Mouse (Mus musculus) erythroblast, adult 5-6 weeks (primary cell): Measurements from ENCODE around the gene Olfr1061. TPM values are rescaled to one million over a fixed set of nuclear protein-coding genes. Genes with fewer than 3 reads are reported as not detected.
"Not testable (repeated sequence)": the region's sequence is repeated elsewhere in the genome, so short reads cannot be mapped to it uniquely, and the experiment has no call there.

ENCODE experiments used
- ATAC-seq: replicated peaks from 2 replicates; pipeline ENCODE4 v1.8.0; 2016; ENCODE audit warnings: moderate number of reproducible peaks, mild to moderate bottlenecking, moderate TSS enrichment, inconsistent platforms; ENCODE audit not compliant: poor library complexity, low FRiP score, severe bottlenecking
- total RNA-seq, 2 experiments: library from RNA; stranded (forward) in 1 of 2; stranded (reverse) in 1 of 2; fragments of 150-400 nt in 1 of 2; fragments of 200-764, 138-1000 nt in 1 of 2; gene quantifications; 2 replicates each; pipeline versions ENCODE4 v1.2.3 to v1.2.4; 2015 to 2017; ENCODE audit warnings: low replicate concordance in 2 of 2

The Olfr1061 gene
- total RNA-seq (2015; ENCODE audit: low replicate concordance) (not detected in 2 replicates), total RNA-seq (2017; ENCODE audit: low replicate concordance) (not detected in 2 replicates)

DNA sequence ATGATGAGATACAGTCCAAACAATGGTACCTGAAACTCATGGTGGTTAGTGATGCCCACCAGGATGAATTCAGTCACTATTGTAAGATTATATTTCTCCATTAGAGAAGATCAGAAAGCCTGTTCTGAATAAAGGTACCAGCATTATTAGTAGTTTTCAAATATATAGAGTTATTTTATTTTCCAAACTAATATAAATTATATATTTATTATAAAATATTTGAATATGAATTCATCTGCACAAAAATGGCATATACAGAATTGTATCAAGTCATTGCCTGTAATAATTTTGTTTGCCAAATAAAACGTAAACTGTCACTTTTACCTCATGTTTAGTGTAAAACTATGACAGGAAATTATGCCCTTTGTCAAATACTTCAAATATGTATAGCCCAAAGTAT is at the start of gene Olfr1061:
Gene Olfr1061, minus strand, starts transcription at position 101 of the 400 bp plus-strand sequence.
- no peak for ATAC-seq

DNA sequence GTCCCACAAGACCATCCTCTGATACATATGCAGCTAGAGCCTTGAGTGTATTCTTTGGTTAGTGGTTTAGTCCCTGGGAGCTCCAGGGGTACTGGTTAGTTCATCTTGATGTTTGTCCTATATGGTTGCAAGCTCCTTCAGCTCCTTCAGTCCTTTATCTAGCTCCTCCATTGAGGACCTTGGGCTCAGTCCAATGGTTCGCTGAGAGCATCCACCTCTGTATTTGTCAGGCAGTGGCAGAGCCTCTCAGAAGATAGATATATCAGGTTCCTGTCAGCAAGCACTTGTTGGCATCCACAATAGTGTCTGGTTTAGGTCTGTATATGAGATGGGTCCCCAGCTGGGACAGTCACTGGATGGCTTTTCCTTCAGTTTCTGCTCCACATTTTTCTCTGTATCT is 46.6 kb upstream of the Olfr1061 start:
- ATAC-seq, result no peak

DNA sequence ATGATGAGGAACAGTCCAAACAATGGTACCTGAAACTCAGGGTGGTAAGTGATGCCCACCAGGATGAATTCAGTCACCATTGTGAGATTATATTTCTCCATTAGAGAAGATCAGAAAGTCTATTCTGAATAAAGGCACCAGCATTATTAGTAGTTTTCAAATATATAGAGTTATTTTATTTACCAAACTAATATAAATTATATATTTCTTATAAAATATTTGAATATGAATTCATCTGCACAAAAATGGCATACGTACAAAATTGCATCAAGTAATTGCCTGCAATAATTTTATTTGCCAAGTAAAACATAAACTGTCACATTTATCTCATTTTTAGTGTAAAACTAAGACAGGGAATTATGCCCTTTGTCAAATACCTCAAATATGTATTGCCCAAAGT is 42.3 kb upstream of the Olfr1061 start, which contains the start of gene Olfr1066:
Gene Olfr1066, minus strand, starts transcription at position 101 of the 400 bp plus-strand sequence.
- ATAC-seq, result no peak

DNA sequence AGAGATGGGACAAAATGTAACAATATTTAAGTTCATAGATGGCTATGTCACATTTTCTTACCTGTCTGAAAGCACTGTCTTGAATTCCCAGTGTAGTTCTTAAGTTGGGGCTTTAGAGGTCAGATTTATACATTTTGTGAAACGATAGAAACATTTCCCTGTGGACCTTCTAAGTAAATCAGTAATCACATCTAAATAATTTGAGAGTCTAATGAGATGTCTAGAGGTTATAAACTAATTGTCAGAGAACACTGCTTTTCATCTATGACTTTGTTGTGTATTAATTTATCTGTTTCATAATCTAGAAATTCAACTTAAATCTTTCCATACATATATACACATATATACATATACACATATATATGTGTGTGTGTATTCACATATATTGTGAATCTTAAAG is 36.6 kb upstream of the Olfr1061 start, which contains the start of gene Olfr1065:
Gene Olfr1065, minus strand, starts transcription at position 101 of the 400 bp plus-strand sequence.
- ATAC-seq, result not testable (repeated sequence)

DNA sequence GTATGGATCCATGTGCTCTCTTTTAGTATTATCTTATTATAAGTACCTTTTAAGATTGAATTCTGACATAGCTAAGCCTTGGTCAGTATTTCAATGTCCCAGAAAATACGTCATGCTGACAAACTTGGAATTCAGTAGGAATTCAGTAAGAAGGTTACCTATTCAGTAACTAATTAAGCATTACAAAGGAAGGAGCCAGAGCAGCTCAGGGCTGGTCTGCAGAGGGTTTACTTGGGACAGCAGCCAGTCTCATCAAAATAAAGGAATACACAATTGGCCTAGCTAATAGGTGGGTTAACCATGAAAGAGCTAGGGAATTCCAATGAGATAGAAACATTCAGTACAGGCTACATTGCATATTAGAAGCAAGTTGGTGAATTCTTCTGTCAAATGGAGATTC is 28.3 kb upstream of the Olfr1061 start:
- not testable (repeated sequence) for ATAC-seq

DNA sequence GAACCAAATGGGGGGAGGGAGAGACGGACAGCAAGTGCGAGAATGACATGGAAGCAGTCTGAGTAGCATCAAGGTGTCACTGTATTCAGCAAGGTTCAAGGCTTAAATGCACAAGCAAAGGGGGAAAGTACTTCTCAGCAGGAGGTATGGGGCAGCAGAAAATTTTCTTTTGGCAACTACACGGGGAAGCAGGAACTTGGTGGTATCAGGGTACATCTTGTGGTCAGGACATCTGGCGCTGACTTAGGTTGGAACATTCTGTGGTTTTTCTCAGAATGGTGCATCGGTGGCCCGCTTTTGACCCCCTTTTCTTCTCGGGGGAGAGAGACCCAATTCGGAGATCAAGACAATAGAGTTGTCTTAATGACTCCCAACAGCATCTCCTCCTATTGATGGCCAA is 14.7 kb upstream of the Olfr1061 start:
- ATAC-seq, result not testable (repeated sequence)

DNA sequence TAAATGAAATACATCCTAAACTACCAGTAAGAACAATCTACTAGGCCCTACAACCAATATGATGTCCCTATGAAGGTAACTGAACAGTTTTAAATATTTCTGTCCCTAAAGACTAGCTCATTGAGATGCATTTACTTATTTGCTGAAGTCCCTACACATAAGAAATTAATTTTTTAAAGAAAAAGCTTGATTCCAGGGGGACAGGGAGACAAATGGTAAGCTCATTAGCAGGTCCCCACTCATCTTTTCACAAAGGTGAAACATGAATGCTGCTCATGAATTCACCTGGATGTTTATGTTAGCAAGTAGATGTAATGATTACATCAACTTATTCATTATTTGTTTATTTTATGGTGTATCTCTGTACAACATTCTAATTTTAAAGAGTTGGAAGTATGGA is 12.8 kb upstream of the Olfr1061 start, which contains the start of gene Olfr1062:
Gene Olfr1062, minus strand, starts transcription at position 101 of the 400 bp plus-strand sequence.
- ATAC-seq, result not testable (repeated sequence)

DNA sequence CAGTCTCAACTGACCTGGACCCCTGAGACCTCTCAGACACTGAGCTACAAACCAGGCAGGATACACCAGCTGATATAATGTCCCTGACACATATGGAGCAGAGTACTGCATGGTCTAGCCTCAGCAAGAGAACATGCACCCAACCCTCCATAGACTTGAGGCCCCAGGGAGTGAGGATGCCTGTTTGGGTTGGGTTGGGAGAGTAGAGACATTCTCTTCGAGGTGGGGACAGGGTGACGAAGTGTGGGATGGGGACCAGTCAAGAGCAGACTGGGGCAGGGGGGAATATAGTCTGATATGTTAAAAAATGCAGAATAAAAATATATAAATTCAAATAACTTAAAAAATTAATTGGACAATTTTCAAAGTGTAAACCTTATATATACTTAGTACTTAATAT is 18.7 kb downstream of the Olfr1061 start:
- ATAC-seq, result no peak

DNA sequence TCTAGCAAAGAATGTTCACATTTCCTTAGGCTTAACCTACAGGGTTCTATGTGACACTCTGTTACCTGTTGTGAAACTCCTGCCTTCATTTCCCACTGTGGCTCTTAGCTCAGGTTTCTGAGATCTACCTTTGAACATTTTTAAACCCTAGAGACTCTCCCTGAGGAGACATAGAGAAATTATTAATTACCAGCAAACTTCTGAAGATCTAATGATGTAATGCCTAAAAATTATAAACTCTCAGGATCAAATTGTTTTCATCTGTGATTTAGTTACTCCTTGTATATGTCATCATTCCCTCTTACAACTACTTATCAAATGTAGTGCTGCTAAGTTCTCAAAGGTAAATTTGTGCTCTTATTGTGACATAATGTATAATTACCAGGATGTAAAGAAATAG is 25.4 kb downstream of the Olfr1061 start, which contains the start of gene Olfr1058:
Gene Olfr1058, minus strand, starts transcription at position 101 of the 400 bp plus-strand sequence.
- ATAC-seq, result not testable (repeated sequence)

DNA sequence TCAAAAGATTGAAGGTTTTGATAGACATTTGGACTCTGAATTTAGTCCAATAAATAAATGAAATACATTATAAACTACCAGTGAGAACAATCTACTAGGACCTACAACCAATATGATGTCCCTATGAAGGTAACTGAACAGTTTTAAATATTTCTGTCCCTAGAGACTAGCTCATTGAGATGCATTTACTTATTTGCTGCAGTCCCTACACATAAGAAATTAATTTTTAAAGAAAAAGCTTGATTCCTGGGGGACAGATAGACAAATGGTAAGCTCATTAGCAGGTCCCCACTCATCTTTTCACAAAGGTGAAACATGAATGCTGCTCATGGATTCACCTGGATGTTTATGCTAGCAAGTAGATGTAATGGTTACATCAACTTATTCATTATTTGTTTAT is 35.6 kb downstream of the Olfr1061 start, which contains the start of gene Olfr1057:
Gene Olfr1057, minus strand, starts transcription at position 101 of the 400 bp plus-strand sequence.
- ATAC-seq, result no peak

DNA sequence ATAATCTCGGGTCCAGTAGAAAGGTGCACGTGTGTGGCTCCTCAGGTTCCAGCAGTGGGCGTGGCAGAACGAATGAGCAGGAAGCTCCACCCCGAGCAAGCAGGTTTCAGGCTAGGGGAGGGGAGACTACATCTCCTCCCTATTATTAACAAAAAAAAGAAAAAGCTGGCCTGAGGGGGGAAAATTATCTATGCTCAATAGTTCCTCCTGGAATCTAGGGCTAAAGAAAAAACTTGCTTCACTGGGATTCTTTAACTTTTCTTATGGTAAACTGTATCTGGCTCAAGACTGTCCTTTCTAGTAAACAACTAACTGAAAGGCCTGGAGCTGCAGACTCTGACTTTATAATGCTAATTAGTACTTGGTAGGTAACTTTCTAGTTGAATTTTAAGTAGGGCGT is 47.5 kb downstream of the Olfr1061 start:
- not testable (repeated sequence) for ATAC-seq

Other genes starting within 250 kb of the Olfr1061 start
- gene Olfr1043, start 246.5 kb downstream of the Olfr1061 start, total RNA-seq (2015; ENCODE audit: low replicate concordance), result not detected in 2 replicates
- not detected in 2 replicates for gene Olfr1043, start 246.5 kb downstream of the Olfr1061 start, total RNA-seq (2017; ENCODE audit: low replicate concordance)
- gene Olfr1044, start 236.2 kb downstream of the Olfr1061 start, total RNA-seq (2015; ENCODE audit: low replicate concordance), result not detected in 2 replicates
- 1.1 TPM in 1 of 2 replicates, not detected in the other for gene Olfr1044, start 236.2 kb downstream of the Olfr1061 start, total RNA-seq (2017; ENCODE audit: low replicate concordance)
- gene Olfr52, start 228.4 kb downstream of the Olfr1061 start, total RNA-seq (2015; ENCODE audit: low replicate concordance), result not detected in 2 replicates
- gene Olfr52, start 228.4 kb downstream of the Olfr1061 start, total RNA-seq (2017; ENCODE audit: low replicate concordance), result not detected in 2 replicates
- gene Olfr1045, start 211.0 kb downstream of the Olfr1061 start, total RNA-seq (2015; ENCODE audit: low replicate concordance), result not detected in 2 replicates
- not detected in 2 replicates for gene Olfr1045, start 211.0 kb downstream of the Olfr1061 start, total RNA-seq (2017; ENCODE audit: low replicate concordance)
- not detected in 2 replicates for gene Olfr1046, start 194.7 kb downstream of the Olfr1061 start, total RNA-seq (2015; ENCODE audit: low replicate concordance)
- gene Olfr1046, start 194.7 kb downstream of the Olfr1061 start, total RNA-seq (2017; ENCODE audit: low replicate concordance), result not detected in 2 replicates
- gene Olfr1047, start 182.6 kb downstream of the Olfr1061 start, total RNA-seq (2015; ENCODE audit: low replicate concordance), result not detected in 2 replicates
- gene Olfr1047, start 182.6 kb downstream of the Olfr1061 start, total RNA-seq (2017; ENCODE audit: low replicate concordance), result not detected in 2 replicates
- gene Olfr1048, start 173.8 kb downstream of the Olfr1061 start, total RNA-seq (2015; ENCODE audit: low replicate concordance), result not detected in 2 replicates
- gene Olfr1048, start 173.8 kb downstream of the Olfr1061 start, total RNA-seq (2017; ENCODE audit: low replicate concordance), result not detected in 2 replicates
- not detected in 2 replicates for gene Olfr1049, start 155.7 kb downstream of the Olfr1061 start, total RNA-seq (2015; ENCODE audit: low replicate concordance)
- not detected in 2 replicates for gene Olfr1049, start 155.7 kb downstream of the Olfr1061 start, total RNA-seq (2017; ENCODE audit: low replicate concordance)
- gene Olfr1051, start 135.0 kb downstream of the Olfr1061 start, total RNA-seq (2015; ENCODE audit: low replicate concordance), result not detected in 2 replicates
- gene Olfr1051, start 135.0 kb downstream of the Olfr1061 start, total RNA-seq (2017; ENCODE audit: low replicate concordance), result not detected in 2 replicates
- not detected in 2 replicates for gene Olfr1052, start 121.6 kb downstream of the Olfr1061 start, total RNA-seq (2015; ENCODE audit: low replicate concordance)
- 1.2 TPM in 1 of 2 replicates, not detected in the other for gene Olfr1052, start 121.6 kb downstream of the Olfr1061 start, total RNA-seq (2017; ENCODE audit: low replicate concordance)
- gene Olfr1053, start 98.8 kb downstream of the Olfr1061 start, total RNA-seq (2015; ENCODE audit: low replicate concordance), result not detected in 2 replicates
- gene Olfr1053, start 98.8 kb downstream of the Olfr1061 start, total RNA-seq (2017; ENCODE audit: low replicate concordance), result not detected in 2 replicates
- gene Olfr1054, start 78.6 kb downstream of the Olfr1061 start, total RNA-seq (2015; ENCODE audit: low replicate concordance), result not detected in 2 replicates
- not detected in 2 replicates for gene Olfr1054, start 78.6 kb downstream of the Olfr1061 start, total RNA-seq (2017; ENCODE audit: low replicate concordance)
- gene Olfr1055, start 63.8 kb downstream of the Olfr1061 start, total RNA-seq (2015; ENCODE audit: low replicate concordance), result not detected in 2 replicates
- not detected in 2 replicates for gene Olfr1055, start 63.8 kb downstream of the Olfr1061 start, total RNA-seq (2017; ENCODE audit: low replicate concordance)
- not detected in 2 replicates for gene Olfr1056, start 51.6 kb downstream of the Olfr1061 start, total RNA-seq (2015; ENCODE audit: low replicate concordance)
- gene Olfr1056, start 51.6 kb downstream of the Olfr1061 start, total RNA-seq (2017; ENCODE audit: low replicate concordance), result not detected in 2 replicates
- not detected in 2 replicates for gene Olfr1057, start 35.7 kb downstream of the Olfr1061 start, total RNA-seq (2015; ENCODE audit: low replicate concordance)
- gene Olfr1057, start 35.7 kb downstream of the Olfr1061 start, total RNA-seq (2017; ENCODE audit: low replicate concordance), result not detected in 2 replicates
- gene Olfr1058, start 25.5 kb downstream of the Olfr1061 start, total RNA-seq (2015; ENCODE audit: low replicate concordance), result not detected in 2 replicates
- not detected in 2 replicates for gene Olfr1058, start 25.5 kb downstream of the Olfr1061 start, total RNA-seq (2017; ENCODE audit: low replicate concordance)
- gene Olfr1062, start 12.7 kb upstream of the Olfr1061 start, total RNA-seq (2015; ENCODE audit: low replicate concordance), result 0.42 TPM in 1 of 2 replicates, not detected in the other
- not detected in 2 replicates for gene Olfr1062, start 12.7 kb upstream of the Olfr1061 start, total RNA-seq (2017; ENCODE audit: low replicate concordance)
- not detected in 2 replicates for gene Olfr1065, start 36.5 kb upstream of the Olfr1061 start, total RNA-seq (2015; ENCODE audit: low replicate concordance)
- not detected in 2 replicates for gene Olfr1065, start 36.5 kb upstream of the Olfr1061 start, total RNA-seq (2017; ENCODE audit: low replicate concordance)
- gene Olfr1066, start 42.2 kb upstream of the Olfr1061 start, total RNA-seq (2015; ENCODE audit: low replicate concordance), result not detected in 2 replicates
- gene Olfr1066, start 42.2 kb upstream of the Olfr1061 start, total RNA-seq (2017; ENCODE audit: low replicate concordance), result not detected in 2 replicates
- gene Olfr228, start 73.3 kb upstream of the Olfr1061 start, total RNA-seq (2015; ENCODE audit: low replicate concordance), result not detected in 2 replicates
- gene Olfr228, start 73.3 kb upstream of the Olfr1061 start, total RNA-seq (2017; ENCODE audit: low replicate concordance), result not detected in 2 replicates
- gene Olfr1076, start 94.4 kb upstream of the Olfr1061 start, total RNA-seq (2015; ENCODE audit: low replicate concordance), result not detected in 2 replicates
- gene Olfr1076, start 94.4 kb upstream of the Olfr1061 start, total RNA-seq (2017; ENCODE audit: low replicate concordance), result not detected in 2 replicates
- not detected in 2 replicates for gene Olfr1079, start 128.4 kb upstream of the Olfr1061 start, total RNA-seq (2015; ENCODE audit: low replicate concordance)
- not detected in 2 replicates for gene Olfr1079, start 128.4 kb upstream of the Olfr1061 start, total RNA-seq (2017; ENCODE audit: low replicate concordance)
- not detected in 2 replicates for gene Olfr1080, start 144.2 kb upstream of the Olfr1061 start, total RNA-seq (2015; ENCODE audit: low replicate concordance)
- not detected in 2 replicates for gene Olfr1080, start 144.2 kb upstream of the Olfr1061 start, total RNA-seq (2017; ENCODE audit: low replicate concordance)
- not detected in 2 replicates for gene Olfr1082, start 184.9 kb upstream of the Olfr1061 start, total RNA-seq (2015; ENCODE audit: low replicate concordance)
- gene Olfr1082, start 184.9 kb upstream of the Olfr1061 start, total RNA-seq (2017; ENCODE audit: low replicate concordance), result not detected in 2 replicates
- gene Olfr1084, start 225.7 kb upstream of the Olfr1061 start, total RNA-seq (2015; ENCODE audit: low replicate concordance), result not detected in 2 replicates
- not detected in 2 replicates for gene Olfr1084, start 225.7 kb upstream of the Olfr1061 start, total RNA-seq (2017; ENCODE audit: low replicate concordance)
- gene Olfr1085, start 248.0 kb upstream of the Olfr1061 start, total RNA-seq (2015; ENCODE audit: low replicate concordance), result not detected in 2 replicates
- gene Olfr1085, start 248.0 kb upstream of the Olfr1061 start, total RNA-seq (2017; ENCODE audit: low replicate concordance), result not detected in 2 replicates